Mouse (Mus musculus): Measurements from ENCODE around the gene Rora.

Gene Rora

DNA sequence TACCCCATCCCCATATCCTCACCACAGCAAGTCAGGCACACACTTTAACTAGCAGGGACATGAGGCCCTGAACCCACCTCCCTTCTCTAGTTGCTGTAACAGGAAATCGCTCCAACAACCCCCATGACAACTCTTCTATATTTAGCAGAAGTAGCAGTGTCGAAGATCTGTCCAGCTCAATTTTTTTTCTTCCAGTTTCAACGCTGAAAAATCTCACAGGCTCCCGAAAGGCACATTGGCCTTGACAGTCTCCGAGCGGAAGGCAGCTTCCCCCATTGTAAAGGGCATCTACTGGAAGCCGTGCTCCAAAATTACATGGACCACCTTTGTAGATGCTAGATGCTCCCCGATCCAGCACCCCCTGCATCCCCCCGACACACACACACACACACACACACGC is 583.7 kb downstream of the Rora start:
- no peak for DNase-seq (ENCODE audit: low spot score)

DNA sequence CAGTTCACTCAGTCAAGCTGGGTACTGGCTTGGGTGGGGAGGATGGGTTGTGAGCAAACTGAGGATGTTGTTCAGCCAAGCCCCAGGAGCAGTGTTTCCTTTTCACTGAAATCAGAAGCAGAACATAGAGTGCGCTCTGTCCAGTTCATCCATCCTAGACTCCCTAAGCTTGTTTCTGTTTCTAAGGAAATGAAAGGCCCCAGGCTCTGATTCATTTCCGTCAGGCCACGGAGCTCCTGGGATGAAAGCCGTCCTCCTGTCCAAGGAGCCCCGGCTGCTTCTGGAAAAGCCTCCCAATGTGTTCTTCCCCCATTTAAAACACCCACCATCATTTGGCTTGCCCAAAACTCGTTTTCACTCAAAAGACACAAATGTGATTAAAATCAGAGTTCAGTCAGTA is 589.0 kb downstream of the Rora start:
- no peak for DNase-seq (ENCODE audit: low spot score)

DNA sequence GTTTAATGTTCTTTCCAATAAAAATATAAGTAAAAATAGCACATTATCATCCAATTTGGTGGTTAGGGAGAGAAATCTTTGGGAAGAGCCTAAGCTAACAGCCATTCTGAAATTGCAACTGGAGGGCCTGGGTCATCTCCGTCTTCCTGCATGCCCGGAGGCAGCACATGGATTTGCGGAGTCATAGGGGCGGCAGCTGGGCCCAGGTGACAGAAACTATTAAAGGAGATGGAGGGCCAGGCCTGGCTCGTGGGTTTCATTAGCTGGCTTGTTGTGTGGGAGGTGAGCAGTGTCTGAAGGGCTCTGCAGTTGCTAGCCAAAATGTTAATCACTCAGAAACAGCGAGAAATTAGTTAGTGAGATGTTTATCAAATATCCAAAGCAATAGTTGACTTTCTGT is 590.0 kb downstream of the Rora start:
- DNase-seq (ENCODE audit: low spot score), result no peak

DNA sequence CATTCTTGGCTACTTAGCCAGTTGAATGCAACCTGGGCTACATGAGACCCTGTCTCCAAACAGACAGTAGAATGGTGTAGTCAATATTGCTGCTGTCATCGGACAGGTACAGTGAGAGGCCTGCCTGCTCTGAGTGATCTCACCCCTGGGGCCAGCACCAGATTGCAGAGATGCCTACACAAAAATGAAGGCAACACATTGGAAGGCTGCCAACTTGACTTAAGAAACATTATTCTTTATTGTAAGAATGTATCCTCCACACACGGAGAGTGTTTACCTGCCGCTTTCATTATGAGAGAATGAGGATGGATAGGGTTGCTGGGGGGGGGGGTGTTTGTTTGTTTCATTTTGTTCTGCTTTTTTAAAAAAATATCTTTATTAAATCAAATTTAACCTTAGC is 592.6 kb downstream of the Rora start:
- no peak for DNase-seq (ENCODE audit: low spot score)

DNA sequence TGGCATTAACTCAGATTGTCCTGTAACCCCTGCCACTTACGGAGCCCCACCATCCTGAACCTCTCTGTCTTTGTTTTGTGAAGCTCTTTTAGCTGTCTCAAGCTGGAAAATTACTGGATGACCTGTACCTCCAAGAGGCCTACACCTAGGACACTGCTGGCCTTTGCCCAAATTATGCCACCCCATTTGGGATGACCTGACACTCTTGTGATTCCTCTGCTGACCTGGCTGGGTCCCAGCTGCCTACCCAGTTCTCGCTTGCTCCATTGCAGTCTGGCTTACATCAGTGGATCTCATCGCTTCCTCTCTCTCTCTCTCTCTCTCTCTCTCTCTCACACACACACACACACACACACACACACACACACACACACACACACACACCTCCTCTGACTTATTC is 596.0 kb downstream of the Rora start:
- no peak for DNase-seq (ENCODE audit: low spot score)

DNA sequence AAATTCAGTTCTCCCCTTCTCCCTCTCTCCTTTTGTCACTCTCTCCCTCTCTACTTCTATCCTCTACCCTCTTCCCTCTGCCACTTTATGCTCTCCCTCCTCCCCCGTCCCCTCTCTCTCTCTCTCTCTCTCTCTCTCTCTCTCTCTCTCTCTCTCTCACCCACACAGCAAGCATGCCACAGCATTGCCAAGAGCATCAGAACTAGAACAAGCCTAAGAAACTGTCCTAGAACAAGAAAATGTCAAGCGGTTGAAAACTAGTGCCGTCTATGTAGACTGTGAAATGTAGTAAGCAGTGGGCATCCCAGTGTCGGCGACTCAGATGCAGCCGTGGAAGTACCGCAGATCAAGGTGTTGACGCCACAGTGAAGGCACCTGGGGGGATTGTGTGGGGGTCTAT is 596.7 kb downstream of the Rora start:
- DNase-seq (ENCODE audit: low spot score), result no peak

DNA sequence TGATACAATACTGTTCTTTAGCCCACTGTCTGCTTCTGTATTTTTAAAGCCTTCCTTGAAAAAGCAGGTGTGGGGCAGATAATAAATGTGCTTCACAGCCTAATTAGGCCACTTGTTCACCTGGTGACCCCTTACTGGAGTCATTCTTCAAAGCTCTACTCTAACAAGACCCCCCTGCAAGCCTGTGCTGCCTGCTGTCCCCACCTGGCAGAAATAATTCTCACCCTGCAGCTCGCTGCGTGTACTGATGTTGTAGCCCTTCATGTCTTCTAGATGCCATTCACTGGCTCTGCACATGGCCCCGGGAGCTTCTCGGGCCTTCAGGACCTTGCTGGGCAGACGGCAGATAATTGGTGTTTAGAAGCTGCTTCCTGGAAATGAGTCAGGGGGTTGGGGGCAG is 604.9 kb downstream of the Rora start:
- no peak for DNase-seq (ENCODE audit: low spot score)

DNA sequence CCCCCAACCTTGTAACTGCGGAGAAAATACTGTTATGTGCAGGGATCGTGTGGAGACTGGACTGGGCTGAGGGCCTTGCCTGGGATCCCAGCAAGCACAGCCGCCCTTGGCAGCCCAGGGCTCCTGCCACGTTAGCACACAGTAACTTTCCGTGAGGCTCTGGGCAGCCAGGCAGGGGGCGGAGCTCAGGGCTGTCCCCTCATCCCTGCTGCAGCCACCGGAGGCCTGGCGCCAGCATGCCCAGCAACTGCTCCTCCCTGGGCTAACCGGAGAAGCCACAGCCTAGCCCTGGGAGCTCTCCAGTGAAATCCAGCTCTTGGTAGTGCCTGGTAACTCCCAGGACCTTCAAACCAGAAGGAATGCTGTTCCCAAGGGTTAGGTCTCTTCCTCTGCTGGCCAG is 605.8 kb downstream of the Rora start:
- peak; percentile 28 for DNase-seq (ENCODE audit: low spot score)

DNA sequence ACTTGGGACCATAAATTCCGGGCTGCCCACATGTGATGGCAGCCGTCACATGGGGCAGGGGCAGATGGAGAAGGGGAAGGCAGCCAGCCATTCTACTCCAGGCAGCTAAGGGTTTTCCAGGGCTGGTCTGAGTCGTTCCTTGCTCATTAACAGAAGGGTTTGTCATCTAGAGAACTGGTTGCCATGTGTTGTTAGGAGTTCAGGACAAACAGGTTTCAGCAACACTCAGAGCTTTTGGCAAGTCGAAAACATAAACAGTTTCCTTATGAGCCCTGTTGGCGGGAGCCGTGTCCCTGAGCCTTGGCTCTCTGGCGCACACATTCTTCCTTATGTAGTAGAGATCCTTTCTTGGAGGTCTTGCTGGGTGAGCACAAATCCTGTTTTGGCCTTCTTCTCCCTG is 611.6 kb downstream of the Rora start:
- DNase-seq (ENCODE audit: low spot score), result no peak

DNA sequence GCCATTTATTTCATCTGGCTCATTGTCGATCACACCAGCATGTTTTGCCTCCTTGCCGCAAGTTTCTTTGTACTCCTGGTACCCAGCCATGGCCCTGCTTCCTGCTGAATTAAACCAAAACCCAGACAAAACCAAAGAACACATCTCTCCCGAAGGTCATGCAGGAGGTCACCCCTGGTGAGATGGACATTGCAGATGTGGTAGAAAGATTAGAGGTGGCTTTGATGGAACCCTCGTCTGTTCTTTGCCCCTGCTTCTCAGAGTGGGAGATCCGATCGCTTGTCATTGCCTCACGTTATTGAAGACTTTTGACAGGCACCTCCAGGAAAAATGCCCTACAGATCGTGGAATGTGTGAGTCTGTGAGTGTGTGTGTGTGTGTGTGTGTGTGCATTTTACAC is 616.8 kb downstream of the Rora start:
- DNase-seq (ENCODE audit: low spot score), result no peak

DNA sequence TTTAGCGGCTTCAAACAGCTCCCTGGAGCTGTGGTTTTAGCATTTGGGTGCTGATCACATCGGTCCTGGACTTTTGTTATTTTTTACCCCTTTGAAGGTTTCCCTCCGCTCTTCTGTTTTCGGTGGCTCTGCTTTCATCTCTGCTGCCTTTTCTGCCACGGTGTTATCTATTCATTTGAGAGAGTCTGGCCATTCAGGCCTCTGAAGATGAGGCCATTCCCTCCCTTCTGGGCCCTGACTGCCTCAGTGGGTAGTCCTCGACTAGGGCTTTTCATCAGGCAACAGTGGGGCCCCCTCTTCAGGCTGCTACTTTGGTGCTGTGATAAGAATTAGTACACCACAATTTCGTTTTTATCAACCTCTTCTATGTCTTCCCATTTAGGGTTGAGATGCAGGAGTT is 617.3 kb downstream of the Rora start:
- DNase-seq (ENCODE audit: low spot score), result no peak

DNA sequence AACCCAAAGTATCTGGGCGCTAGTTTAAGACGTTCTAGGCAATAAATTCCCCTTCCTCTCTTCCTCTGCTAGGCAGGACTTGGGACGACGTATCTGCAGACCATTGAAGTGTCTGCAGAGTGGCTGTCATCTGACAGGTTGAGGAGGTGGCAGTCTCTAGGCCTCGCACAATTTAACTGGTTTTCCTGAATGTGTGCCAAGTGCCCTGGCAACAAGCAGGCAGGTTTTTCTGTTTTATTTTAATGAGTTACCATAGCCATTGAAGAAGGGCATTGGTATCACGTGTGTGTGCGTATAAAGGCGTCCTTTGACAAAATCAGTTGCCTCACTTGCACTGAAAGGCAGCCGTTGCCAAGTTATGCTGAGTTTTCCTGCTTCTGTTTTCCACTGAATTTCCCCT is 619.3 kb downstream of the Rora start:
- DNase-seq (ENCODE audit: low spot score), result no peak

DNA sequence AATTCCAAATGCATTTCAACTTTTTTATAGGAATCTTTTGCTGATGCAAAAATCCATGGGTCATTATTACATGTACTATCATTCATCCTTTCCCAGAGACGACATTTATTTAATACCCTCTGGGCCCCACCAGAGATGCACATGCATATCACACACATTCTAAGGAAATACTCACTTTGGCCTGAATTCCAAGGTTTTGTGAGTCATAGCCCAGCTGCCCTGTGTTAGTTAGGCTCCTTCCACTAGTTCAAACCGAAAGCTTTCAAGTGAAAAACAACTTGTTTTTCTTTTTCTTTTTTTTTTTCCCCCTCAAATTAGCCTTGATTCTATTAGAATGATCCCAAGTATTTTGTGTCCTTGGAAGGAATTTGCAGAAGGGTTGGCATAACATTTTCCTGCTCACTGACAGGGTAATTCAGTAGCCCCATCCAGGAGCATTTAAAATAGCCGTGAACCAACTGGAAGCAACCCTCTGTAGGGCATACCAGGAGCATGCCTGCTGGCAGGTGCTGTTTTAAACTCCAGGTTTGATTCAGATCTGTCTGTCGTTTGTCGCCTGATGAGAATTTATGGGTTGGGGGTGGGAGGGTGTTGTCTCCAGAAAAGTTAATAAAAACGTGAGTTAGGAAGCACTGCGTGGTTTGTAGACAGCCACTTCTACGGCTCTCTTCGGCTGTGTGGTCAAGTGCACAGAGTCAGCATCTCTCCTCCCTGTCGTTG is 621.3 kb downstream of the Rora start:
- no peak for DNase-seq (ENCODE audit: low spot score)

DNA sequence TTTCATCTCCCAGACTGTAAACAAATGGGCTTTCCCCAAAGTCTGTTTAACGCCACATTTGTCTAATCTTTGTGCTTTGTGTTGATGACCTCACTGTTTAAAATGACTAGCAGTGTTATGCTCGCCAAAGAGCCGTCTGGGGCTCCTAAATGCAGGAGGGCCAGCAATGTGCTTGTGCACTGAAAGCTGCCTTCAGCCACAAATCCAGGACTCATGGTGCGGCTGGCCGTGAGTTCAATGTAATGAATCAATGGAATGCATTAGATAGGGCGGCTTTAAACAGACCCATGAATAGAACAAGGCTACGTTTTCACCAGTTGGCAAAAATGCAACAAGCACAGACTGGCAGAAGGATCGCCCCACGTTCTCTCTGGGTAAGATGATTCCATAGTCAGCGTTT is 623.7 kb downstream of the Rora start:
- DNase-seq (ENCODE audit: low spot score), result no peak

DNA sequence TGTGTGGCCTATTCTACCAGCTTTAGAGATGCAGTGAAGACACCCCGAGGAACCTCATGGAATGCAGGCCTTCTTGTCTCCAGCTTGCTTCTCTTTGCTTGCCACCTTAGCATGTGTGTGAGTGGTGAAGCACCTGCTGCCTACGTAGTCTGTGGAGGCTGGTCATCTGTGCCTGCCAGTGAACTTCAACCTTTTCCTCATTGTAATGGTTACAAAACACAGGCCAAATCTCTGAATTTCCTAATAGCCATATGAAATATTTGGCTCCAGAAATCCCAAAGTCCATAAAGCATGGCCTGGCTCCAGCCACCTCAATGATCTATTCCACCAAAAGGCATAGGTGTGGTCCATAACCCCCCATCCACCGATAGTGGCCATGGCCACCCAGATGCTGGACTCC is 631.4 kb downstream of the Rora start:
- DNase-seq (ENCODE audit: low spot score), result no peak

DNA sequence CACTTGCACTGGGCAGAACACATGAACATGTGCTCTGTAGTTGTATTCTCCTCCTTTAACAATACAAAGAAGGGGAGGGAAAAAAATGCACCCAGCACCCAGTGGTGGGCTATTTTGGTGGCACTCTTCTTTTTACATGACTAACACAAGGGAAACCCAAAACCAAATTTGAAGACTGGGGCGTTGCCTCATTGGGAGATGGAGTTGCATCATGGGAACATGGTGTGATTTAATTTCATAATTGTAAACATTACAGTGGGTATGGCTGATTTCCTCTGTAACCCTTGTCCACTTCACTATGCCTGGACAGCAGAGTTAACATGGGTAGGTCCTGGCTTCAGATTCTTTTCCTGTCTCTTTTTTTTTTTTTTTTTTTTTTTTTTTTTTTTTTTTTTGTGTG is 634.5 kb downstream of the Rora start:
- no peak for DNase-seq (ENCODE audit: low spot score)

DNA sequence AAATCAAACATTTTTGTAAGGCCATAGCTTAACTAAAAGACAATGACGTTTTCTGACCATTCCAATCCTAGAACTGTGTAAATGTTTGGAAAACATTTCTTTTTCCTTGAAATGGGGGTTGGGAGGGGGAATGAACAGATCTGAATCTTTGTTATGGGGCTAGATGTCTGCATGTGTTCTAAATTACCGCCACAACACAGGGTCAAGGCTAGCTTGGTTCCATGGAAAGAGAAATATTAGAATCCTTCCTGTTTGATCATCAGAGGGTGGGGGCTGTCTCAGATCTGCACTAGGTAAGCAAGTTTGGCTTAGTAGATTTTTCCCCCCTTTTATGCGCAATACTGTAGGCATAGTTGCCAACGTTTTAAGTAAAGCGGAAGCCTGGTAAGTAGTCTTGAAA is 635.0 kb downstream of the Rora start:
- no peak for DNase-seq (ENCODE audit: low spot score)

DNA sequence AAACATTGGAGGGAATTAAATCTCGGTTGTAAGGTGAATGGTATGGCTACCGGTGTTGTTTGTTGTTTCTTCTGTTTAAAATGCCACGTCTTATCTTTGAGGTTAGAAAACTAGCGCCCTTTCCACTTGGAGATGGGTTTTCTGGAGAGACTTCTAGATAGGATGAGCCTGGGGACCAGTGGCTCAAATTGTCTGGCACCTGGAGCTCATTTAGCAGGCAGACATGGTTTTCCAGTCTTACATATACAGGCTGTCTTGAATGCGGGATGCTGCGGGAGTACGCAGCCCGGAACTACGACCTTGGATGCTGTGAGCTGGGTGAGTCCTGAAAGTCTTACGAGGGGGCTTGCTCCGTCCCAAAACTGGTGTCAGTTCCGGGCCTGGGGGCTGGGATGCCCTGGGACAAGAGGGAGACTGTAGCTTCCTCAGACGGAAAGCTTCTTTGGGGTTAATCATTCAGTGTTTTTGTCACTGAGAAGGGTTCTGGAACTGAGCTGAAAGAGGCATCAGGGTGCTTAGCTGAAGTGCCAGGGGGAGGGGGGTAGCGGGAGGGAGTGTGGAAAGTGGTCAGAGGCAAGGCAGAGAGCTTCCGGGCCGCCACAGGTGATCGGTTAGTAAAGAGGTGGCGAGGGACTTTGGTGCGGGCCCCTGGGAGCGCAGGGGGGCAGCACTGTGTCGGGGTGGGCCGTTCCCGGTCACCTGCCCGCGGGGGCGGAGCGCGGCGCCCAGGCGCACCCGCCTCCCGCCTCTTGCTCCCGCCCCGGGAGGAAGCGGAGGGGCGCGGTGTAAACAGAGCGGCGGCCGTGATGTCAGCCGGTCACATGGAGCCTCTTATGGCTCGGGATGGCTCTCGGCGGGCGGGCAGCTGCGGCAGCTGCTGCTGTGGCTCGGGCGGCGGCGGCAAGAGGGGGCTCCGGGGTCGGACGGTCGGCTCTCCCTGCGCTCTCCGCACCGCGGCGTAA is 635.8 kb downstream of the Rora start:
- DNase-seq (ENCODE audit: low spot score), result peak; percentile 79

DNA sequence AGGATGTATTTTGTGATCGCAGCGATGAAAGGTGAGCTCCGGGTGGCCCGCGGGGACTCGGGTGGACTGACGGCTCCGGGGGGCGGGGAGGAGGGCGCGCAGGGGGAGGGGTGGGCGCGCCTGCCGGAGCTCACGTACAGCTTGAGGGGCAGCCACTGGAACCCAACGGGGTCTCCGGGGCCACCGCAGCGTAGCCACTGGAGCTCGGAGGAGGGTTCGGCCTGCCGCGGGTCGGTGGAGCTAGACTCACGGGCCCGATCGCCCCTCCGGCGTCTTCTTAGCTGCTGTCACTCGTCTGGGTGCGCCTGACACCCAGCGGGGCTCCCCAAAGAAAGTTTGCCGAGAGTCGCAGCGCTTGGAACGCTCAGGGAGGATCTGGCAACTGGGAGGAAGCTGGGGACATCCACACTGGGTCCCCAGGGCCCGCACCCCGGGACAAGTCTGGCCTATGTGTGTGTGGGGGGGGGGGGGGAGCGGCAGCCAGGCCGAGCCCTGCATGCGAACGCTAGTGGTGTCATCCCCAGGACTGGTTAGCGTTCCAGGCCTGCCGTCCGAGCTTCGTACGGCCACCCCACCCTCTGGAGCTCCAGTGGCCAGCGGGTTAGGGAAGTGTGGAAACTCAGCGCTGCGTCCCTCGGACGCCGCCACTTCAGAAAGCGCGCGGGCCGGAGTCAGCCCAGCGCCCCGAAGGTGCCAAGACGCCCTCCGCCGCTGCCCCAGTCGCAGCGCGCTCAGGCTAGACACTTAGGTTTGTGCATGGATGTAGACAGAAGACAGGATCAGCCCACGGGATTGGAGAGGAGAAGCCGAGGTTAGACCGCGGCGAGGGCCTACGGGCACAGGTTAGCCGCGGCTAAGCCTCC is 636.7 kb downstream of the Rora start:
- peak; percentile 14 for DNase-seq (ENCODE audit: low spot score)

DNA sequence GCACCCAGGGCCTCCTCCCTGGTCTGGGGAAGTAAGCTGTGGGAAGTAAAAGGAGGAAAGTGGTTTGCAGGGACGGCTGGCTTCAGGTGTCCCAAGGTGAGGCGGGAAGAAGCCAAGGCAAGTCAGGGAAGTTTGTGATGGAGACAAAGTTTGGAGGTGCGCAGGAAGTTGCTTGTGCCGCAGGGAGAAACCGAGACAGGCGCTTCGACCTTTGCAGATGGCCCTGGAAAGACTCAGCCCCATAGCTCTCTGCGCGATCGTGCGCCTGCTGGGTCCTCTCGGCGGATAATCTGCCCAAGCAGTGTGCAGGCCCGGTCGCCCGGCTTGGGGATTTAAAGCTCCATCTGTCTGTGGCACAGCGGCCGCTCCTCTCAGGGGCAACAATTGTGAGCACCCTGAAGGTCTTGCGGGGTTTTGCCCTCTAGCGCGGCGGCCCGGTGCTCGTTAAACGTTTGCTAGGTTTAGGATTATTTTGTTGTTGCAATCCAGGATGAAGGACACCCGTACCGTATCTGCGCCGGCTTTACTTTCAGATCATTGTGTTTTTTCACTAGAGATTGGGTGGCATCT is 637.4 kb downstream of the Rora start:
- DNase-seq (ENCODE audit: low spot score), result peak; percentile 15

DNA sequence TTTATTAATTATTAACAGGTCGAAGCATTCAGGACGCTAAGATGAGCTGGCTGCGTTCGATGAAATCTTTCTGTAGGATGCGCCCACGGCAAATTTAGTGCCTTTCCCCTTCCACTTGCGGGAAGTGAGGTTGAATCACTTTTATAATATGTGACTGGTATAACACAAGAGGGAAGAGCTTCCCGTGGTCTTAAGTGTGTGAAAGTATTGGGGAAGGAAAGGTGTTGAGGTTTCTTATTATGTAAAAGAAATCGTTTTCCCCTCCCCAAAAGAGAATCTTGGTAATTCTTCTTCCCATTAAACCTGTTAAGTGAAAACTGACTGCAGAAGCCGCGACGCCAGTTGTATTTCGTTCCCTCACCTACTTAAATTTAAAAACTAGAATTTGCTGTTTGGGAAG is 637.9 kb downstream of the Rora start:
- DNase-seq (ENCODE audit: low spot score), result no peak

DNA sequence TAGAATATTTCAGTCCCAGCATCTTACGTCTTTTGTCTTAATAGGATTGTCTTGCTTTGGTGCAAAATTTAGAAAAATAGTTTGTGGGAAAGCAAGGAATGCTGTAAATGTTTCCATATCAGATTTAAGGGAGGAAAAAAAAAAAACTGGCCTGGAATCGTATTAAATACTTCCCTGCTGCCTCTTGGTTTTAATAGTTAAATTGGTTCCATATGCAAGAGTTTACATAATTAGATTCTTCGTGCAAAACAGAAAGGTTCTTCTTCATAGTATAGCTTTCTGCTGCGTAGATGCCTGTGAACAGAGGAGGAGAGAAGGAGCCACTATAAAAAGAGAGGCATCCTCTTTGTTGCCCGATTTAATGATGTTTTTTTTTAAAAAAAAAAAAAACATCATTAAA is 638.8 kb downstream of the Rora start:
- no peak for DNase-seq (ENCODE audit: low spot score)

Data from layer of hippocampus, adult 11-12 months (tissue).